Mouse (Mus musculus): Measurements from ENCODE around the gene Cyren. TPM values are rescaled to one million over a fixed set of nuclear protein-coding genes. Genes with fewer than 3 reads are reported as not detected.
A peak's percentile ranks its signal among the peaks of the same experiment; 100 is the strongest.

The Cyren gene
- total RNA-seq, 2 experiments from 2014 or later, result 5.3 to 5.7 TPM

- DNase-seq, result no peak
- intact Hi-C loops (cut with DNase I), result no loop called here
These were observed 23.1 kb upstream of the Cyren start for GRCm38 (mm10) chr6:34900990-34901389.

- no peak for DNase-seq
- intact Hi-C loops (cut with DNase I), result no loop called here
These were observed 21.3 kb upstream of the Cyren start for GRCm38 (mm10) chr6:34899127-34899526.

DNA sequence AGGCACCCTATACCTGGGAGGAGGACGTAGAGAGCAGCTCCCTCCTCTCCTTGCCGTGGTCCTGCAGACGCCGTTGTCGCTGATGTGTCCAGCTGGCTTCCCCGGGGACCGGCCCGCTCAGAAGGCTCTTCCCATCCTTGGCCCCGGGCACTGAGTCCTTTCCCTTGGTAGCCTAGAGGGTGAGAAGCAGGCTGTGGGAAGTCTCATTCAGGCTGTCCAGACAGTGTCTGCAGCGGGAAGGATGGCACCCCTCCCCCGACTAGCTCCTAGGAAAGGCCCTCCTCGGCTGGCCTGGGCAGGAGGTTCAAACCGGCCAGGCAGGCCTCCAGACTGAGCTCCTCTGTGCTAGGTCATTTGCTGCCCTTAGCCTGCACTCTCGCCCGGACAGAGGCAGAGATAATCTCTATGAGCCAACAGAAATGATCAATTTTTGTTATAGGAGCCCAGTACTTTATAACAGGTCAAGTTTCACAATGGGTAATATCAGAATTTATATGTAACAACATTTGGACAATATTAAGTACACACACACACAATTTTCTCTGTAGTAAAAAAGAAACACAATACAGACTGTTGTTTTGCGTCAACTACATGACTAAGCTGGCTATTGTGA is 18.4 kb upstream of the Cyren start:
- intact Hi-C loops (cut with DNase I), result no loop called here
- no peak for DNase-seq

DNA sequence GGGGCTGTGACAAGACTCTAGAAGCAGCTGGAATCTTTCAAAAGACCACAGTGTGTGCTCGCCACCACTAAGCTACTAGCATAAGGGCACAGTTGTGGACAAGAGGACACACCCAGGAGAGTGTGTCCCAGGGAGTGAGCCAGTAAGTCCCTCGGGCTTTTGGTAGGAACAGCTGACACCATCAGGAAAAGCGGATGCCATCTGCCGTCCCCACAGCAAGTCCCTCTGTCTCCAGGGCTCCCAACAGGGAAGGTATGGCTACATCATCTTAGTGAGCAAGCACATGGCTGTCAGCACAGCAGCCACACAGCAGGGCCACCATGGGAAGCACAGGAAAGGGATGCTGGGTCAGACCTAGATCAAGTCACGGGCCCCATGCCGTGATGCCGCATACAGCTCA is 17.7 kb upstream of the Cyren start:
- intact Hi-C loops (cut with DNase I), result no loop called here
- DNase-seq, result no peak

DNA sequence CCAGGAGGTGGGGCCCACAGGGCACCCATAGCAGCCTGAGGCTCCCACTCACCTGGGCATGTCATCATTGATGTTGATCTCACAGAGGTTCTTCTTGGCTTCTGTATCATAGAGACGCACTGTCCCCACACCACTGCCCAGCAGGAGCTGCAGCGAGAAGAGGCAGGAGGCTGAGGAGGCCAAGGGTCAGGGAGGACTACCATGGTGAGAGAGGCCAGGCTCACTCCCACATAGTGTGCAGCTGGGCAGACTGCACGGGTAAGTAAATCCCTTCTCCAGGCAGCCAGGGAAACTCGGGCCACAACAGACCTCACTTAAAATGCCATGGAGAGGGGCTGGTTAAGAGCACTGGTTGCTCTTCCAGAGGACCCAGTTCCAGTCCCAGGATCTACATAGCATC is 11.3 kb upstream of the Cyren start:
- intact Hi-C loops (cut with DNase I), result no loop called here
- DNase-seq, result no peak

GRCm38 (mm10) chr6:34887131-34887850 is 9.4 kb upstream of the Cyren start:
- no peak for DNase-seq
- intact Hi-C loops (cut with DNase I), result no loop called here

GRCm38 (mm10) chr6:34884724-34885123 is 6.9 kb upstream of the Cyren start:
- intact Hi-C loops (cut with DNase I), result no loop called here
- DNase-seq, result no peak

- DNase-seq, result peak; percentile 51
- intact Hi-C loops (cut with DNase I), result loop anchor here (5.0 kb wide), 1 partner anchor 368 kb away; no protein-coding TSS in a partner anchor
These were observed 2.1 kb upstream of the Cyren start for GRCm38 (mm10) chr6:34879911-34880475.

DNA sequence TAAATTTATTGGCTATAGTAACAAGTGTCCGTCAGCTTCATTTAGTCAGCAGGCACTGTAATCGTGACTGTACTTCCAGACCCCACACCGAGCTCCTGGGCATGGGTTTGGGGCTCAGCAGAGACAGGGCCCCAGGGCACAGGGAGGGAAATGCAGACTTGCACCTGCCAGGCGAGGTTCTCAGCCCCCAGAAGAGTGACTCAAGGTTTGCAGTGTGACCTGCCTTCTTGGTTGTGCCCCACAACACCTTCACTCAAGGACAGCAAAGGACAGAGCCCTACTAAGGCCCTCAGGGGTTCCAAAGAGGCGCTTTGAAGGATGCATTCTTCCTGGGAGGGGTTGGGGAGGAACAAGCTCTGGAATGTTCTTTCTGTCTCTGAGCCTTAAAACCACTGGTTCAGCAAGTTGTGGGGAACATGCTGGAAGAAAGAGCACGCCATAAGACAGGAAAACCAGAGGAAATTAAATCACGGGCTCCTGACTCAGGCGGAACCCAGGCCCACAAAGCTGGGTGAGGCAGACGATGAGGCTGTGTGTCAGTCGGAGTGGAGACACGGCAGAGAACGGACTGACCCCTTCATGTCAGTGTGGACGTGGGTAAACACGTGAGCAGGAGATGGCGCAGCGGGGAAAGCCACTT is 1.4 kb upstream of the Cyren start:
- intact Hi-C loops (cut with DNase I), result loop anchor here (5.0 kb wide), 1 partner anchor 367 kb away; no protein-coding TSS in a partner anchor
- no peak for DNase-seq

DNA sequence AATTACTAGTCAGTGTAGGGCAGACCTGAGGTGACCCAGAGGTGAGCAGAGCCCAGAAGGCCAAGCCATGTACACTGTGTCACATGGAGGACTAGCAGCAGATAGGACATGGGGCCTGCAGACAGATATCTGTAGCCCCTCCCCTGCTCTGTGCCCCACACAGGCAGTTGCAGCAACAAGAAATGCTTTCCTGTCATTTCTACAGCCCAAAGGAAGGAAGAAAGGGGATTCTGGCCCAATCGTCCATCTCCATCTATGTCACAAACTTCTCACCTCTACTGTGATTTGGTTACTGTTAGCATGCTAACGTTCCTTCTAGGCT is 1.1 kb downstream of the Cyren start:
- DNase-seq, result no peak
- intact Hi-C loops (cut with DNase I), result loop anchor here (5.0 kb wide), 1 partner anchor 364 kb away; no protein-coding TSS in a partner anchor

DNA sequence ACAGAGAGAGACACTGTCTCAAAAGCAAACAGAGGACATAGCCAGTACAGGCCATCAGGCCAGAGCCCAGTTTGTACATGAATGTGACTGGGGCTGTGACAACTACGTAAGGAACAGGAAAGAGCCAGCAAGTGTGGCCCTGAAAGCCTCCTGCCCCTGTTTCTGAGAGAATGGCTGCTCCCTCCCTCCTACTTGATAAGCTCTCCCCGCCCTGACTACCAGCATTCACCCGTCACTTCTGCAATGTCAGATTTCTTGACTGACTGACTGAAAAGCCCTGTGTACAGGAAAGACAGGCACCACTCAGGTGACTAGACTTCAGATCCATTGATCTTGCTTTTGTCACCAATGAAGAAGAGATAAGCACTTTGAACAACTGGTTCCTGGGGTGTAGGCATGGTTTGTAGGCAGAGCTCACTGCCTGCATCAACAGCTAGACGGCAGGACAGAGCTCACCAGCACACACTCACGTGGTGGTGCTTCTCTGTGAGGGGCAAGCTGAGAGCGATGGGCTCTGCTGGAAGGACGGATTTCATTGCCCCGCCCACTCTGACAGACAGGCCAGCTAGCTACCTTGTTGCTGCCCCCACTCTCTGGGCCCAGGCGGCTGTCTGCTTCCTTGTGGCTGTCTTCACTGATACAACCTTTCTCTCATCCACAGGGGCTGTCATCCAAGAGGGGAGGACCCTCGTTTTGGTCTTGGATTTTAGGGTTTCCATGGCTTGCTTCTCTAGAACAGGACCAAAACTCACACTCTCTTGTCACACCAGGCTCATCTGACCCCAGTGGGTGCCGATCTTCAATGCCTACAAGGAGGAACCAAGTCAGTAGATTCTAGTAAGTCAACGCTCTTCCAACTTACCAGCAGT is 1.7 kb downstream of the Cyren start:
- no peak for DNase-seq
- intact Hi-C loops (cut with DNase I), result loop anchor here (5.0 kb wide), 1 partner anchor 364 kb away; no protein-coding TSS in a partner anchor

DNA sequence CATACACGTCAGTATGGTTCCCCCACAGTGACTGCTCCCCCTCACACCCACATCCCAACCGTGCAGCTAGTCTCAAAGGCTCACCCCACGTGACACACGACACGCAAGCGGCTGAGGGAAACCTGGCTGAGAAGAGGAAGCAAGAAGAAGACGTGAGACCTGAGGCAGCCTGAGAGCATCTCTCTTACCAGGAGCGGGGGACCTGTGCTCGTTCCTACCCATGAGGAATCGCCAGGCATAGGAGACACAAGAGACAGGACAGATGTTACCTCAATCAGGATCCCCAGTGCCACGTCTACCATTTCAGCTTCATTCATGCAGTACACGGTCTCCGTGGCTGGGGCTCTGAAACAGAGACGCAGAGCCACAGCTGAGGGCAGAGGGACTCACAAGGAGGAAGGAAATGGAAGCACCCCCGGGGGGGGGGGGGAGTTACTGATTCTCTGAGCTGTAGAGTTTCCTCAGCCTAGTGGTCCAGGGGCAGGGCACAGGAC is 2.5 kb downstream of the Cyren start:
- intact Hi-C loops (cut with DNase I), result loop anchor here (5.0 kb wide), 1 partner anchor 363 kb away; no protein-coding TSS in a partner anchor
- no peak for DNase-seq

GRCm38 (mm10) chr6:34874101-34874921 is 3.5 kb downstream of the Cyren start:
- DNase-seq, result no peak

DNA sequence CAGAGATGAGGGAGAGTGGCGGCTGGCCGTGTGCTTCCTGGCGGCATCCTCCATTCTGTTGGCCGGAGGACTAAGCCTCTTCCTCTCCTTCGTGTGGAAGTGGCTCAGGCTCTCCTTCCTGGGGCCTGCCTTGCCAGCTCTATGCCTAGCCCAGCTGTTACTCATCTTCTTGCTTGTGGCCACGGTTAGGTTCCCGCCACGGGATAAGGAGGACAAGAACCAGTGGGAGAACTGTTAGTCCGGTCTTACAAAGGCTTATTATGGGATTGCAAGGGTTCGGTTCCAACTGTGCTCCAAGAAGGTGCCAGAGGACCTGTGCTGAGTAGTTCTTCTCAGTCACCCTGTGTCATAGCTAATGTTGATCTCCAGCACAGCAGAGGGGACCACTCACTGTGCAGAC is 5.0 kb downstream of the Cyren start:
- DNase-seq, result no peak
- intact Hi-C loops (cut with DNase I), result no loop called here

More at GRCm38 (mm10) chr6:34874101-34874921, 3.5 kb downstream of the Cyren start:
- intact Hi-C loops (cut with DNase I), result no loop called here

GRCm38 (mm10) chr6:34871929-34872328 is 5.9 kb downstream of the Cyren start:
- no peak for DNase-seq
- intact Hi-C loops (cut with DNase I), result no loop called here

- no peak for DNase-seq
- intact Hi-C loops (cut with DNase I), result no loop called here
These were observed 7.1 kb downstream of the Cyren start for GRCm38 (mm10) chr6:34870724-34871123.

DNA sequence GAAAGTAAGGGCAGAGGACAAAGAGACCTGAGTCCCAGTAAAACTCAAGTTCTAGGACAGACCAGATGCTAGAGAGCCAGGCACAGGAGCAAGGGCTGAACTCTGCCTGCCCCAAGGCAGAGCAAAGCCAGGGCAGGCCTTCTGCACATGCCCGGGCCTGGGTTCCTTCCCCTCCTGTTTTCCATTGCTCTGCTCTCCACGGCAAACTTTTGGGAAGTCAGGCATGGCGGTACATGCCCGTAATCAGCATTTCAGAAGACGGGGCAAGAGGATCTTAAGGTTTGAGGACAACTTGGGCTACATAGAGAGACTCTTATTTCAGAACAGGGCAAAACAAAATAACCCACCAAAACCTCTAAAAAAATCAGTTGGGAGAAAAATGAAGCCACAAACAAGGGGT is 7.7 kb downstream of the Cyren start:
- intact Hi-C loops (cut with DNase I), result no loop called here
- no peak for DNase-seq

DNA sequence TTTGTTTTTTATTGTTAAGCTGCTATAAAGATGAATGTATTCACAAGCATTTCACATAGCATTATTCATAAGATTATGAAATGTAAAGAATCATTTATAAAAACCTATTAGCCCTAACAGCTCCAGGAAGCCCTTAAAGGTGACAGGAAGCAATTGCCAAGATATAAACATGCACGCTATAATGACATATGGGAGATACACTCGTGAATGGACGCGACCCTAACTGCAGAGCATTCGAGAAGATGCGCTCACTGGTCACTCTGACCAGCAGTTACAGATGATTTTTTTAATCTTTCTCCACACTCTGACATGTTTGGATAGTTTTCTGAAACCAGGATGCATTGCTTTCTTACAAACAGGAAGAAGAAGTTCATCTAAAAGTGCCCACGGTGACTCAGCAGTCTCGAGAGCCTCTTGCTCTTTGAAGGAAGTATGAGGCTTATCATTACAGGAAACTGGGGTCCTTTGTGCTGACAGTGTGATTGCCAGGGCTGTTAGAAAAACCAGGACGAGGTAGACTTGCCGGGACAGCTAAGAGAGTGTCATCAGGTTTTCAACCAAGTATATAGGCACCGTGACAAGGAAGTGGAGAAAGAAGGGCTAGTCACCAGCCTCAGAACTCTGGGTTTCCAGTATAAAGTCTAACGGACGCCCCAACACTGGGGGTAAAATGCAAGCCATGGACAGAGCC is 8.5 kb downstream of the Cyren start:
- intact Hi-C loops (cut with DNase I), result no loop called here
- no peak for DNase-seq

Measured in left cerebral cortex, postnatal 4 days (tissue).